7 mouse cellular contexts compared by ENCODE assay signal in genomic region chr9:25655767-25656513, GRCm38 (mm10).
DNase-seq lines count a peak whose midpoint lies in the region; ATAC-seq and TF ChIP-seq lines count a peak whose summit lies in the region.

No protein-coding gene starts in this region.

- H3K9me3 ChIP-seq in forebrain, embryonic 12.5 days: no peaks in the 10 kb centered on the region
- no peaks in the 10 kb centered on the region for H3K9me3 ChIP-seq in lung, embryonic 14.5 days (ENCODE audit: low read depth, low read length)

- H3K9ac ChIP-seq in forebrain, embryonic 12.5 days: no peak overlapping the region
- H3K9ac ChIP-seq in lung, embryonic 14.5 days: no peak overlapping the region

- H3K4me3 ChIP-seq in forebrain, embryonic 12.5 days (replicated peaks): no peak overlapping the region
- H3K4me3 ChIP-seq in lung, embryonic 14.5 days (ENCODE audit: low read depth, low read length): no peak overlapping the region

- WGBS in forebrain, embryonic 12.5 days: 7% methylated on average over 3 of the region's 3 CpGs
- WGBS in lung, embryonic 14.5 days: 2% methylated on average over 3 of the region's 3 CpGs

- no peaks in the 10 kb centered on the region for H3K4me1 ChIP-seq in forebrain, embryonic 12.5 days
- no peaks in the 10 kb centered on the region for H3K4me1 ChIP-seq in lung, embryonic 14.5 days (ENCODE audit: insufficient read depth)

- TF ChIP-seq POLR2A in brain, embryonic 14.5 days (IDR thresholded peaks at IDR 0.05; ENCODE audit: borderline replicate concordance, extremely low read depth, insufficient read depth, insufficient read length, poor library complexity, severe bottlenecking): no peak

- no peaks in the 10 kb centered on the region for H3K36me3 ChIP-seq in forebrain, embryonic 12.5 days (replicated peaks)
- no peaks in the 10 kb centered on the region for H3K36me3 ChIP-seq in lung, embryonic 14.5 days (ENCODE audit: insufficient read depth)

- peak; percentile 74 for ATAC-seq in forebrain, embryonic 12.5 days (ENCODE audit: low FRiP score)
- ATAC-seq in lung, embryonic 14.5 days (ENCODE audit: insufficient read depth): no peak

- no peaks in the 10 kb centered on the region for H3K27me3 ChIP-seq in forebrain, embryonic 12.5 days
- no peaks in the 10 kb centered on the region for H3K27me3 ChIP-seq in lung, embryonic 14.5 days (ENCODE audit: insufficient read depth, low read length)

- H3K4me2 ChIP-seq in forebrain, embryonic 12.5 days: no peak overlapping the region
- H3K4me2 ChIP-seq in lung, embryonic 14.5 days: no peak overlapping the region

- H3K27ac ChIP-seq in forebrain, embryonic 12.5 days: no peak overlapping the region
- H3K27ac ChIP-seq in lung, embryonic 14.5 days (ENCODE audit: low read depth): no peak overlapping the region

- DNase-seq in testis, postnatal 10 days (ENCODE audit: low spot score): peak; percentile 69
- no peak for DNase-seq in testis, postnatal 14 days (ENCODE audit: low spot score)
- DNase-seq in brain, embryonic 14.5 days (ENCODE audit: low read depth): peak; percentile 95
- DNase-seq in kidney, postnatal 14 days: peak; percentile 39
- peak; percentile 84 for DNase-seq in lung, embryonic 14.5 days
- DNase-seq in retina, postnatal 7 days (ENCODE audit: low read depth, low spot score): peak; percentile 53

- TF ChIP-seq CTCF in brain, embryonic 14.5 days (IDR thresholded peaks at IDR 0.05; ENCODE audit: borderline replicate concordance, extremely low read depth, insufficient read depth, insufficient read length): peak; percentile 66; the same call in 1 of the 2 replicates
- TF ChIP-seq CTCF in lung, embryonic 14.5 days (IDR thresholded peaks at IDR 0.05; ENCODE audit: low read depth): peak; percentile 80
